Mouse (Mus musculus): ENCODE results near the gene Tomm70a.
"Not testable (repeated sequence)": the region's sequence is repeated elsewhere in the genome, so short reads cannot be mapped to it uniquely, and the experiment has no call there.

The Tomm70a gene

DNA sequence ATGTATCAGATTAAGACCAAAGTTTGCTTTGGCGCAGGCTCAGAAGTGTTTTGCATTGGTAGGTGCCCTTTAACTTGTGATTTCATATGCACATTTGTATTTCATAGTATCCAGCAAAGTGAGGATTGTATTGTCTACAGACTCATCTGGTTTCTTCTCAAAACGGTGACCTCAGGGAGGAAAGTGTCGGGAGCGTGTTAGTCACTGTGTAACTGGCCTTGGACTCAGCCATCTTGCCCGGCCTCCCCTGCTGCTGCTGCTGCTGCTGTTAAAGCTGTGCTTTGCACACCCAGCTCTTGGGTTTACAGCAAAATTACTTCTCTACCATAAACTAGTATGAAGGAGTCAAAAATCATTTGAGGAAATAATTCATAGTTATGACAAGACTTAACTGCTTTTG lies 23.2 kb downstream of the Tomm70a start:
- DNase-seq (ENCODE audit: low read depth): no peak

DNA sequence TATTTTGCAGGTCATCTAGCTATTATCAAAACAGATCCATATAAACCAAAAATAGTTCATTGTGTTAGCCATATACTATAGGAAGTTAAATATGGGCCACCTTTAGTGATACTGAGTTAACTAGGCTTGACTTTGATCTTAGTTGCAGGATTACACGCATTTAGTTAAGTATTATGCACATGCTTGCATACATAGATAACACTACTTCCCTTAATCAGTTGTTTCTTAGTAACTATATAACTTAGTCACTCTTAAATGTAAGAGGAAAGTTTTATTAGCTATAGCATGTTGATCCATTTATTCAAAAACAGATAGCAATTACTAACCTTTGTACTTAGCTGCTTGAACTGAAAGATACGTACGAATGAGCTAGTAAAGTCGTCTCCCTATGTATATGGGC lies 29.9 kb downstream of the Tomm70a start:
- no peak for DNase-seq (ENCODE audit: low read depth)

DNA sequence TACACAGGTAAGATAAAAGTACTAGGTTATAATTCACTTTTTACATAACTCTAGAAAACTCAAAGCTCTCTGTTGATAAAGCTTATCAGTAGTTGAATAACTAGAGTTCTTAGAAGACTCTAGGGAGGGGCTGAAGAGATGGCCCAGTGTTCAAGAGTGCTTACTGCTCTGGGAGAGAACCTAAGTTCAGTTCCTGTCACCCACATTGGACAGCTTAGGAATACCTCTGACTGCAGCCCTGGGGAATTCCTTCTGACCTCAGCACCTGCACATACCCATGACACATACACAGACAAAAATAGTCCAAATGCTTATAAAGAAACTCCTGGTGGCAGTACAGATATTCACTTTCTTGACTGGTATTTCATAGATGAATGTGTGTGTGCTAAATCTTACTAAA lies 34.4 kb downstream of the Tomm70a start:
- no peak for DNase-seq (ENCODE audit: low read depth)

DNA sequence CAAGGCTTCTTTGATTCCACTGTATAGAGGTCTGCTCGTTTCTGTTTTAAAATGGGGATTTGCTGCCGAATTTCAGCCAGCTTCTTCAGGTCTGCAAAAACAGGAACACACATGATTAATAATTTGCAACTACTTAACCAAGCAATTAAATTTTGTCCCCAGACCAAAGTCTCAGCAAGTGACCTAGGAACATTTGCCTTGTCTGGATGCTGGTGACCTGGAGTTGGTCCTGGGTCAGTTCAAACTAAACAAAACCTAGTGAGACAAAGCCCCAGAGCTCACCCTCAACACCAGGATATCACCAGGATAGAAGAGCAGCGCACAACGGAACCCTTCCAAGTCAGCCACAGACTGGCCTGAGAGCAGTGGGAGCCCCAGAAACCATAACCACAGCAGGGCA lies 35.6 kb downstream of the Tomm70a start:
- no peak for DNase-seq (ENCODE audit: low read depth)

DNA sequence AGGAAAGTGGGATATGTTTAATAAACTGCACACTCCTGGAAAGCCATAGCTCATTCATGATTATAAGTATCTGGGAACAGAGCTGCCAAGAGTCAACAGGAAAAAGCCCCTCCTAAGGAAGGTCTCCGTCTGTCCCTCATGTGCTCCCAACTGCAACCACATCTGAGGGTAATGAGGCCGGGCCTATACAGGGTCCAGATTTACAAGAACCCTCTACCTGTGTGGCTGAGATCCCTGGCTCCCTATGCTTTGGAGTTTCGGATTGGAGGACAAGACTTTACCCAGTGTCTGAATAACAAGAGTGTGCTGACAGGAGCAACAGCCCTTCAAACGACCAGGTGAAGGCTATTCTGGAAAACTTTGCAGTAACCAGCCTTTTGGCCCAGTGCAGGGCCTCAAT lies 36.2 kb downstream of the Tomm70a start:
- DNase-seq (ENCODE audit: low read depth): no peak

DNA sequence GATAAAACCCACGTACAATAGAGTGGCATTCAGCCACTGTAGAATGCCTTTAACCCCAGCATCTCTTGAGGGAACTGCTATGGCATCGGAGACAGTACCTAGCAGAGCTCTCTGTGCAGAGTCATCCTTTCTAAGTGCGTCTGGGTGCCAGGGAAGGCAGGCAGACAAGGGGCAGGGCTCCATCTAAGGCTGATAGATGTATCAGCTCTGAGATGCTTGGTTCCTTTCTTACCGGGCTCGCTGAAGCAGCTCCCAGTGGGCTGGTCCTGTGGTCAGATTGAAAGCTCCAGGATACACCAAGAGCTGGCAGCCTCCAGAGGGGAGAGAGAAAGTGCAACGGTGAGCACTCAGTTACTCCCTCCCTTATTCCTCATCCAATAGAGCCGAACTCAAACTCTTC lies 38.3 kb downstream of the Tomm70a start:
- DNase-seq (ENCODE audit: low read depth): no peak

DNA sequence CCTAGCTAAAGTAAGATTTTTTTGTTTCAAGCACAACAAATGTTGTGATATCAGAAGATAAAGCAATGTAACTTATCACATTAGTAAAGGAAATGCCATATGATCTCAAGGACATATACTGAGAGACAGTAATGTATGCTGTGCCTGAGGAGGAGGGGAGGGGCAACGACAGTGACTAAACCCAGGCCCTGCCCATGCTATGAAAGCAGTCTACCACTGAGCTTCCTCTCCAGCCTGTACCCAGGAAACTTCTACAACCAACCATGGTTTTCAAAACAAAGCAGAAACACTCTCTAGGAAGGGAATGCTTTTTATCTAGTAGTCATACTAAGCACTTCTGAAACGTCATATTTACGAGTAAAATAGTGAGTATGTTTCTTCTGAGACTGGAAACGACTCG lies 41.3 kb downstream of the Tomm70a start:
- no peak for DNase-seq (ENCODE audit: low read depth)

DNA sequence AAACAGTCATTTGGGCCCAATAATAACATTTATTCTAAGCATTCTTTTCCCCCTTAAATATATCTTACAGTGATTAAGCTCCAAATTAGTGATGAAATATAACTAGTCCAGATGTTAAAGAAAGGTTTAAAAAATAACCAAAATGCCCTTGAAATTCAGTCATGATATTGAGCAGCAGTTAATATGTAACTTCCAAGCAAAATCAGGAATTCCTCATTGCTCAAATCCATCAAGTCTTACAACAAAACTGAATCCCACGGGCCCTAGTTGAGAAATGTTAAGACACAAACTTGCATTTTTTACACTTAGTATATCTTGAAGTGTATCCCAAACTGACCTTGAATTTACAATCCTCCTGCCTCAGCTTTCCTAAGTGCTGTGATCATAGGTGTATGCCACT lies 42.2 kb downstream of the Tomm70a start:
- DNase-seq (ENCODE audit: low read depth): no peak

DNA sequence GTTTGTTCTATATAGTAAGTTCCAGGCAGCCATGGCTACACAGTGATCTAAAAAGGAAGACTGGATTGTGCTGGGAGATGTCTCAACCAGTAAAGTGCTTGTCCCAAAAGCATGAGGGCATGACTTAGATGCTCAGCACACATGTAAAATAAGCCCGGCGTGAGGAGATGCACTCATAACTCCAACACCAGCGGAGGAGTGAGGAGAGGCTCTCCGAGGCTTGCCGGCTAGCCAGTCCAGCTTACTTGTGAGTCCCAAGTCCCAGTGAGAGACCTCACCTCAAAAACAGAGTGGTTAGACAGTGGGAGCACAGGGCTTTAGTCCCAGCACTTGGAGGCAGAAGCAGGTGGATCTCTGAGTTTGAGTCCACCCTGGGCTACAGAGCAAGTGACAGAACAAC lies 43.7 kb downstream of the Tomm70a start:
- no peak for DNase-seq (ENCODE audit: low read depth)

DNA sequence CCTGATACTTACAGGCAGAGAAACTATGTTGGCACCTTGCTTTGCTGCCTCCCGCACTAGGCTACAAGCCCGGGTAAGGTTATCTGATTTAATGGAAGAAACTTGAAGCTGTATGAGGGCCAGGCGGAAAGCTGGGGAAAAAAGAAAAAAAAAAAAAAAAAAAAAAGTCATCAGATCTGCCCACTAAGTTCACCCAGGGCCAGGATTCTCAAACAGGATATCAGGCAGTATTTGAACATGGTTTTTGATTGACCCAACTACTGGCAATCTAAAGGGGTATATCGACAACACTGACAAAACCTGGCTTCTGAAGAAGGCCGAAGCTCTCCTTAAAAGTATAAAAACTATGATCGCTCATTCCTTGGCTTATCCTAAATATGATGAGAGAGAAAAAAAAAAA lies 44.6 kb downstream of the Tomm70a start:
- no peak for DNase-seq (ENCODE audit: low read depth)

DNA sequence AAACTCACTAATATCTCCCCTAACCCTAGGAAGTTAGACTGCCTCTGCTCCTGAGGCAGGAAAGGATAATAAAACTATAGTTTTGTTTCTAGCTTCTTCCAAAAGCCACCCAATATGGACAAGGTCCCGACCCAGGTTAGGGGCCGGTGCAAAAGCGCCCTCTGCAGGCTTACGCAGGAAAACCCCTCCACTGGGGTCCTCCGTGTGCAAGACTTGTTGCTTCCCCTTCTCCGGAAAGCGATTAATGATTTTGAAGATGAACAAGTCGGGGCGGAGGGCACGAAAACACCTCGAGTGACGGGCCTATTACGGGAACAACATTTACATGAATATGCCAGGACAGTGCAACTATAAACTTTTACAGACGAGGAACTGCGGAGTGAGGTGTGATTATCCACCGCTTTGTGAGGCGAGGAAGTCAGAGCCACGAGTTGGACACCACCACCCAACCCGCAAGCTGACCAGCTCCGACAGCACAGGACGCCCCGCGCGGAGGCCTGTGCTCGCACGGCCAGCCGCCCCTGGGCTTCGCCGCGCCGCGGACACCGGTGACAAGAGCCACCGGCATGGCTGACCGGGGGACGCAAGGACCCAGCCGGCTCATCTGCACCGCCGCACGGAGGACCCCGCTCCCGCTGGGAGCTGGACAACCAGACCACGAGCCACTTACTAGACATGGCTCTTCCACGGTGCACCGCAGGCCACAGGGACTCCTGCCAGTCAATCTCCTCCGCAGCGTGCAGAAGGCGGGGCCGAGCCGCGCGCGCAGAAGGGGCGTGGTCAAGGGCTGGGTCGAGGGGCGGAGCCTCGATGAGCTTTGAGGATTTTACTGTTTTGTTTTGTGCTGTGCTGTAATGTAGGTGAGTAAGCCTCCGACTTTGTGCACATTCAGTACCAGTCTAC lies 45.4 kb downstream of the Tomm70a start, which contains the start of gene Nit2:
TSS of gene Nit2 (minus strand) at position 731 of the 903 bp plus-strand sequence.
- peak; percentile 96 for DNase-seq (ENCODE audit: low read depth)

DNA sequence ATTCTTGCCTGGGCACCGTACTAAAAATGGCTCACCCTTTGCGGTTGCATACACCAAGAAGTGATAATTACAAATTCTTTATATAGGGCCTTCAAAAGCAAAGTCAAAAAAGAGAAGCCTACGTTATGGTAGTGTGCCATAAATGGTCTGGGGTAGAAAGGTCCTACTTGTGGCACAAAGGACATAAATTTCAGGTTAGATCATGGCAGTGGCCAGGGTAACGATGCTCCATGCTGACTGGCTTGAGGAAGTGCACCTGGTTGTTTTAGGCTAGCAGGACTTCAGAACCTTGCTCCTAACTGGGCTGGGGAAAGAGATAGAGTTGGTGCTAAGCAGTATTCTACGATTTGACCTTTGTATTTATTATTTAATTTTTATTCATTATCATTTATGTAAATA lies 46.0 kb downstream of the Tomm70a start:
- DNase-seq (ENCODE audit: low read depth): no peak

DNA sequence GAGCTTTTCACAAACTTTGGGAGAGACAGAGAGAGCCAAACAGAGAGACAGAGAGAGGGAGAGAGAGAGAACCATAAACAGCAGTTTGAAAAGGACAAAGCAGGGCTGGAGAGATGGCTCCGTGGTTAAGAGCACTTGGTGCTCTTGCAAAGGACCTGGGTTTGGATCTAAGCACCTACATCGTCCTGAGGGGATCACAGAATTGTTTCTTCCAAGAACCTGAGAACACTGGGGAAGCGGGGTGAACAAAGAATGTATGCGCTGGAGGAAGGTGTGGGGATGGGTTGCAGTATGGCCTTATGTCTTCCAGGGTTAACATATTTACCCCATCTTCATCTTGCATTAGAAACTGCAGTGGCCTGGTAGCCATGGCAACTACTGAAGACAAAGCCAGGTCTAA lies 46.7 kb downstream of the Tomm70a start:
- no peak for DNase-seq (ENCODE audit: low read depth)

DNA sequence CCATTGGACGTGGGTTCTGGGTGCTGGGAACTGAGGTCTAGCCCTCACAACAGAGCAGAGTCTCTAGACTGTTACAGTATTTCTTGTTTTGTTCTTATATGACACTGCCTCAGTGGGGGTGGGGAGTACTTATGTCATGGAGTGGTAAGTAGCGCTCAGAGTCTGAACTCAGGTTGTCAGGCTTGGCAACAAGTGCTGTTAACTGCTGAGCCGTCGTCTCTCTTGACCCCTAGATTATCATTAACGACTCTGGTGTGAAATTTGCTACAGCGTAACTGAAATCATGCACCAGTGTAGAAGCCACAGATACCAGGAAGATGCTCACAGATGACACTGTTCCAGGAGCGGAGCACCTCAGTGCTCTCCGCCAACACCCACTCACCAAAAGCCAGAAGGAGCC lies 49.7 kb downstream of the Tomm70a start:
- no peak for DNase-seq (ENCODE audit: low read depth)

DNA sequence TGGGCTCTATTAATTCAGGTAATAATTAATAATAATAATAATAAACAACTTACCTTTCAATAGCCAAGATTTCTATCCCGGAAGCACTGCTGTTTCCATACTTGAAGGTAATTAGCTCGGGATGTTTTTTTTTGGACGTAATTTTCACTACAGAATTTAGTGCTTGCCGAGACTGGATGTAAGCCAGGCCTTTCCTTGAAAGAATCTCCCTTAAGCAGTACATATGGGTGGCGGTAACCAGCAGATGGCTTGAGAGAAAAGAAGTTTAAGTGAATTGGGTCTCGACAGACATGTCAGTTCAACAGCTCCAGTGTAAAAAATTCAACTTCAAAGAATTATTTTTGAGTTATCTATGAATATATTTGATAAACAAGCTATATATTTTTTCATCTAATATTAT lies 50.1 kb downstream of the Tomm70a start:
- no peak for DNase-seq (ENCODE audit: low read depth)

DNA sequence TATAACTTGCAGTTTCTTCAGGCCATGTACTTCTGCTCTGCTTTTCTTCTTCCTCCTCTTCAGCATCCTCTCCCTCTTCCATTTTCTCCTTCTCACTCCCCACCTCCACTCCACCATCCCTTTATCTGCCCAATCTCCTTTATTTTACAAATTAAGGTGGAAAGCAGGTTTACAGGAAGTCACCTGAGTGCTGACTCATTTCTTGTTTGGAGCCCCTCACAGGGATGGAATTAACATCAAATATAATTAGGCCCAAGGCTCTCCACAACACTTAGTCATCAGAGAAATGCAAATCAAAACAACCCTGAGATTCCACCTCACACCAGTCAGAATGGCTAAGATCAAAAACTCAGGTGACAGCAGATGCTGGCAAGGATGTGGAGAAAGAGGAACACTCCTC lies 53.0 kb downstream of the Tomm70a start:
- DNase-seq (ENCODE audit: low read depth): not testable (repeated sequence)

DNA sequence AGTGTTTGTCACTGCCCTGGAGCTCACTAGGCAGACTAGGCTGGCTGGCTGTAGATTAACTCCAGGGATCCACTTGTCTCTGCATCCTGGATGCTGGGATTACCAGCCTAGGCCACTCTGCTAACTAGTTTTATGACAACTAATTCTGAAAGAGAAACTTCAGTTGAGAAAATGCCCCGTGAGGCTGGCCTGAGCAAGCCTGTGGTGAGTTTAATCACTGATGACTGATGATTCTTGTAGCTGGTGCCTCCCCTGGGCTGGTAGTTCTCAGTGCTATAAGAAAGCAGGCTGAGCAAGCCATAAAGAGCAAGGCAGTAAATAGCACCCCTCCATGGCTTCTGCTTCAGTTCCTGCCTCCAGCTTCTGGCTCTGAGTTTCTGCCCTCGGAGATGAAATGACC lies 54.2 kb downstream of the Tomm70a start:
- no peak for DNase-seq (ENCODE audit: low read depth)

DNA sequence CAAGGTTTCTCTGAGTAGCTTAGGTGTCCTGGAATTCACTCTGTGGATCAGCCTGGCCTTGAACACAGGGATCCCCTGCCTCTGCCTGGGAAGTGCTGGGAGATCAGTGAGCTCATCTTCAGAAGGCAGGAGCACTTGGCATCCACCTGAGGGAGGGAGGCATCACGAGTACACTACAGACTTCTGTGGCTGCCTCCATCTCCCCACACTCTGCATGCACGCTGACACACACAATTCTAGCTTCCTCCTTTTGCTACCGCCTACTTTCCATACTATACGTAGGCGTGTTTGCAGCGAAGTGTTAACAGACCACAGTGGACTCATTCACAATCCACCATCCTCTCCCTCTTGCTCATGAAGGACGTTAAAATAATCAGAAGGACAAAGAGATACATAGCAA lies 54.8 kb downstream of the Tomm70a start:
- no peak for DNase-seq (ENCODE audit: low read depth)

DNA sequence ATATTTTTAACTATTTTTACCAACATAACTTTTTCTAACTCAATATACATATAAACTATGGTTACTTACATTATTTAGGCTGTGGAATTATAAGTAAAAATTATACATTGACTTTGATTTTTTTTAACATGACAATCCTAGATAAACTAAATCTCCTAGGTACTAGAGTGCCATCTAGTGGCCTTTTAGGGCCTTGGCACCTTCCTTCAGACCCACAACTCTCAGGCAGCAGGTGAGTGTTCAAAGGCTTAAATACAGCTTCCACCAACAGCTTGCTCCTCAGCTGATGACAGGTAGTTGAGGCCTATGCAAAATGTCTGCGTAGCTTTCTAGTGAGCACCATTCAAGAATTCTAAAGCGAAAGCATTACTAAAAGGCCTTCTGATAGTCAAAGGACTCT lies 55.8 kb downstream of the Tomm70a start:
- peak; percentile 76 for DNase-seq (ENCODE audit: low read depth)

DNA sequence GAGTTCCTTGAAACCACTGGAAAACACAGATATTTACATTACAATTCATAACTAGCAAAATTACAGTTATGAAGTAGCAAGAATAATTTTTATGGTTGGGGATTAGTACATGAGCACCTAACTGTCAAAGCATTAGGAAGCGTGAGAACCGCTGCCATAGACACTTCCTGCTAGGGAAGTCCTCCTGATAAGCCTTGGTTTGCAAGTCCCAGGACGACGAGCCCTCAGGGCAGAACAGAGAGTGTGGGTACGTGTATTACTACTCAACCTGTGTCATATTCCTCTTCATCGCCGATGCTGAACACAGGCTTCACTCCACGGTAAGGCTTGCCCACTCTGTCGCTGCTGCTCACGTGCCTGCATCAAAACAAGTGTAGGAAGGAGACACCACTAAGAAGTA lies 56.2 kb downstream of the Tomm70a start:
- DNase-seq (ENCODE audit: low read depth): no peak

DNA sequence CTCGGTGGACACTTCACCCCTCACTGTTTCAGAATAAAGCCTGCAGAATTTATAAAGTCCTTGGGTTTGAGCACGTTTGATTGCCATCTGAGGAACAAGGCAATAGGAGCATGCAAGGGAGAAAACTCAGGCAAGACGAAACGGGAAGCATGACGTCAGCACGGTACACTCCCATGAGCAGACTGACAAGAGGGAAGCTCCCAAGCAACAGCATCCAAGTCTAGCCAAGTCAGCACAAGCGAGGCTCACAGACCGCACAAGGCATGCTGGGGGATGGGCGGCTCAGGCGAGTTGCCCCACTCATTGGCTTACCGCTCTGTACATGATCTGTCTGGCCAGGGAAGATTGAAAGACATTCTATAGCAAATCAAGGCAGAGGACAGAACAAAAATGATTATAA lies 59.7 kb downstream of the Tomm70a start:
- no peak for DNase-seq (ENCODE audit: low read depth)

DNA sequence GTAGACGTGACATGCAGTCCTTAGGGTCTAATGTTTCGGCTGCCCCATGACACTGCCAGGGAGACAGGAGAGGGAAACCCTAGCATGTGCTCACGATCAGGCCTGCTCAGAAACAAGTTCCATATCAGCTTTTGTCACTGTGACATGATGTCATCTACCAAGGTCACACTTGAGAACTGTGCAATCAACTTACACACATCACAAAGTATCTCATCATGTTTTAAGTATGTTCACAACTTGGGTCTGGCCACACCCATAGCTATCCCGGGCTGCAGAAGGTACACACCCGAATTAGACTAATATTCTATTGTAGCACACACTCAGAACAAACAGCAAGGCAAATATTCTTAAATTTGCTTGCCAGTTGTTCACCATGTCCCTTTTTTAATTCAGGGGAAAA lies 60.5 kb downstream of the Tomm70a start:
- DNase-seq (ENCODE audit: low read depth): no peak

DNA sequence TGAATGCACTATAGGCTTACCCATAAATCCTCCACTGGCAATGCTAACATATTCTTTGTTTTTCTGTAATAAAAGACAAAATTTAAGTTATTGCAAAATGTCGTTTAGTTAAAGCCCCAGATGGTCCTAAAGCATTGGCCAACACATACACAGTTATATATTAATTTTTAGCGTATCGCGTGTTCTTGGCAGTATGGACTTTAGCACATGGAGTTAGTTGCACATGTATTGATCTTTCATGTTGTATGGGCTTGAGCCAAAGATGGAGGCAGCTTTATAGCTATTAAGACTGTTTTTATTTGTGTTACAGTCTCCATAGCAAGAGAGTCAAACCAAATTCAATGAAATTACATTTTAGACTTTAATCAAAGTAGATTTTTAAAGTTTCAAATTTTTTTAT lies 65.1 kb downstream of the Tomm70a start:
- no peak for DNase-seq (ENCODE audit: low read depth)

DNA sequence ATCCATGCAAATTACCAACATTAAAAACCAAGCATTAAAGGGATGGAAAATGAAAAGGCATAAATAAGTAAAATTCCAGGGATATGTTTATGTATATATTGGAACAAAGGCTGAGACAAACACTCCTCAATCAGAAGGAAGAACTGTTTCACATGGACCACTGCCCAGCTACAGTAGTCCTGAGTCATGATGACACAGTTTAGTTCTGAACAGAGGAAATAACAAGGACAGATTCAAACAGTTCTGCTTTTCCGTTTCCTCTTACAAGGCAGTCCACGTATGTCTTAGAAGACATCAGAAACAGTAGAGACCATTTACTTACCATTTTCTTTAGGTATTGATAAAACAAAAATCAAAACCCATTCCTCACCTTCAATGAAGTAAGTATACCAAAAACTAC lies 68.0 kb downstream of the Tomm70a start:
- DNase-seq (ENCODE audit: low read depth): no peak
